ENCODE assay signal across 8 mouse cellular contexts in the genomic region with DNA sequence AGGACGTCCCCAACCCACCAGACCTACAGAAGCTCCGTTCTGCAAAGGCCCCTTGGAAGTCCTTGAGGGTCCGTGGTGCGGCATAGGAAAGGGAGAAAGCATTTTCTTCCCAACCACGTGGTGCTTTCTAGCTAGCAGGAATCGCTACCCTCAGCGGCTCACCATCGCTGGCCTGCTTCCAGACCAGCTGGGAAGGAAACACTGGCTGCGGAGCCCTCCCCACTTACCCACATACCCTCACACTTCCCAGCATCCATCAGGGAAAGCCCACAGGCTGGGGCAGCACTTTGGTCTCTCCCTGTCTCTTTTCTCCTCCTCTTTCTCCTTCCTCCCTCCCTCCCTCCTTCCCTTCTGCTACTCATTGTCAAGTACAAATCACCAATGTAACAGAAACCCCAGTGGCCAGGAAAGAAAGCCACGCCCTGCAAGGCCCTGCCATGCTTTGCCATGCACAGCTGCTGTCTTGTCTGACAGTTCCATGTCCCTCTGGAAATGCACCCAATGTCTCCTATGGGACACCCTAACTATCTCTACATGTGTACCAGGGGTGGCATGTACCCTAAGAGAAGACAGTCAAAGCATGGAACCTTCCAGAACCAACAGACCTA. TPM values are rescaled to one million over a fixed set of nuclear protein-coding genes. Genes with fewer than 3 reads are reported as not detected.
DNase-seq lines count a peak whose midpoint lies in the region; ATAC-seq lines count a peak whose summit lies in the region.

No protein-coding gene starts in this region.

- no peak overlapping the region for H3K4me3 ChIP-seq in heart, embryonic 12.5 days
- no peak overlapping the region for H3K4me3 ChIP-seq in midbrain, embryonic 14.5 days (replicated peaks; ENCODE audit: low read depth, low read length)
- H3K4me3 ChIP-seq in midbrain, embryonic 15.5 days, result no peak overlapping the region
- no peak overlapping the region for H3K4me3 ChIP-seq in stomach, embryonic 16.5 days (replicated peaks; ENCODE audit: low read length)

- no peak overlapping the region for H3K4me2 ChIP-seq in heart, embryonic 12.5 days
- no peak overlapping the region for H3K4me2 ChIP-seq in midbrain, embryonic 14.5 days (ENCODE audit: low read length)
- no peak overlapping the region for H3K4me2 ChIP-seq in midbrain, embryonic 15.5 days
- H3K4me2 ChIP-seq in stomach, embryonic 16.5 days (ENCODE audit: low read depth, low read length), result no peak overlapping the region

- no peak for ATAC-seq in heart, embryonic 12.5 days (ENCODE audit: insufficient number of reproducible peaks, low FRiP score)
- ATAC-seq in midbrain, embryonic 14.5 days (ENCODE audit: low FRiP score, low TSS enrichment), result no peak
- no peak for ATAC-seq in midbrain, embryonic 15.5 days (replicated peaks)
- peak; percentile 32; the same call in 1 of the 2 replicates for ATAC-seq in stomach, embryonic 16.5 days (ENCODE audit: insufficient read depth, low FRiP score)

- no peaks in the 10 kb centered on the region for H3K36me3 ChIP-seq in heart, embryonic 12.5 days
- no peaks in the 10 kb centered on the region for H3K36me3 ChIP-seq in midbrain, embryonic 14.5 days (ENCODE audit: control insufficient read depth, insufficient read depth, low read length)
- H3K36me3 ChIP-seq in midbrain, embryonic 15.5 days (replicated peaks), result no peaks in the 10 kb centered on the region
- H3K36me3 ChIP-seq in stomach, embryonic 16.5 days (ENCODE audit: control insufficient read depth, insufficient read depth, low read length), result no peaks in the 10 kb centered on the region

- peaks cover 40% of the 10 kb centered on the region for H3K4me1 ChIP-seq in heart, embryonic 12.5 days (replicated peaks)
- H3K4me1 ChIP-seq in midbrain, embryonic 14.5 days (ENCODE audit: control insufficient read depth, insufficient read depth, low read length), result 0 out of 2 replicates have a peak, but pooled peaks cover 5% of the 10 kb centered on the region
- peaks cover 5% of the 10 kb centered on the region; the same call in 1 of the 2 replicates for H3K4me1 ChIP-seq in midbrain, embryonic 15.5 days
- peaks cover 21% of the 10 kb centered on the region; the same call in 1 of the 2 replicates for H3K4me1 ChIP-seq in stomach, embryonic 16.5 days (ENCODE audit: control insufficient read depth, insufficient read depth, low read length)

- H3K9ac ChIP-seq in heart, embryonic 12.5 days, result no peak overlapping the region
- no peak overlapping the region for H3K9ac ChIP-seq in midbrain, embryonic 14.5 days (replicated peaks; ENCODE audit: low read length)
- no peak overlapping the region for H3K9ac ChIP-seq in midbrain, embryonic 15.5 days
- no peak overlapping the region for H3K9ac ChIP-seq in stomach, embryonic 16.5 days (ENCODE audit: low read length)

- H3K27ac ChIP-seq in heart, embryonic 12.5 days (ENCODE audit: poor library complexity, severe bottlenecking), result no peak overlapping the region
- no peak overlapping the region for H3K27ac ChIP-seq in midbrain, embryonic 14.5 days (replicated peaks; ENCODE audit: low read depth, low read length)
- no peak overlapping the region for H3K27ac ChIP-seq in midbrain, embryonic 15.5 days
- no peak overlapping the region for H3K27ac ChIP-seq in stomach, embryonic 16.5 days (ENCODE audit: low read length)

- peak; percentile 95 for DNase-seq in heart, adult 11 months
- DNase-seq in midbrain, embryonic 14.5 days, result peak; percentile 39
- peak; percentile 69 for DNase-seq in kidney, postnatal 10 days
- no peak for DNase-seq in urinary bladder, postnatal 36 days (ENCODE audit: low spot score in 2 of 2)
- no peak for DNase-seq in testis, postnatal 14 days (ENCODE audit: low spot score)

- H3K27me3 ChIP-seq in heart, embryonic 12.5 days (replicated peaks), result no peaks in the 10 kb centered on the region
- no peaks in the 10 kb centered on the region for H3K27me3 ChIP-seq in midbrain, embryonic 14.5 days (ENCODE audit: control insufficient read depth, insufficient read depth, low read length)
- H3K27me3 ChIP-seq in midbrain, embryonic 15.5 days (replicated peaks), result no peaks in the 10 kb centered on the region
- H3K27me3 ChIP-seq in stomach, embryonic 16.5 days (ENCODE audit: control insufficient read depth, insufficient read depth, low read length), result no peaks in the 10 kb centered on the region

- 67% methylated on average over 10 of the region's 10 CpGs for WGBS in heart, embryonic 12.5 days
- 73% methylated on average over 10 of the region's 10 CpGs for WGBS in midbrain, embryonic 14.5 days
- WGBS in midbrain, embryonic 15.5 days, result 70% methylated on average over 10 of the region's 10 CpGs
- WGBS in stomach, embryonic 16.5 days, result 53% methylated on average over 10 of the region's 10 CpGs

- H3K9me3 ChIP-seq in heart, embryonic 12.5 days (replicated peaks), result no peaks in the 10 kb centered on the region
- H3K9me3 ChIP-seq in midbrain, embryonic 14.5 days (ENCODE audit: control insufficient read depth, low read length), result no peaks in the 10 kb centered on the region
- no peaks in the 10 kb centered on the region for H3K9me3 ChIP-seq in midbrain, embryonic 15.5 days
- H3K9me3 ChIP-seq in stomach, embryonic 16.5 days (replicated peaks; ENCODE audit: control insufficient read depth, low read length), result no peaks in the 10 kb centered on the region

RNA-seq across cellular contexts. Expression of gene Fam49b, which starts 27.4 kb away (rescaled TPM):
- polyA plus RNA-seq in heart, embryonic 12.5 days (2016; fragmentation: Nextera tagmentation; extraction: Ambion mirVana), result 62.4 and 66.5 TPM in 2 replicates
- polyA plus RNA-seq in midbrain, embryonic 14.5 days (2014; fragmentation: Nextera tagmentation; extraction: Ambion mirVana), result 145 and 161 TPM in 2 replicates
- polyA plus RNA-seq in midbrain, embryonic 15.5 days (2015; fragmentation: Nextera tagmentation; extraction: Ambion mirVana), result 117 and 127 TPM in 2 replicates
- polyA plus RNA-seq in stomach, embryonic 16.5 days (2015; fragmentation: Nextera tagmentation; extraction: Ambion mirVana), result 44.3 and 49.5 TPM in 2 replicates

Comparison
In these comparisons a context has a peak if more than half of its experiments do, and no peak if none do; other contexts are left out.
1. DNase-seq: peak in heart, adult 11 months (single experiment), midbrain, embryonic 14.5 days (single experiment) and kidney, postnatal 10 days (single experiment); none in urinary bladder, postnatal 36 days (0 of 2) and testis, postnatal 14 days (single experiment).